Mouse (Mus musculus): Measurements from ENCODE around the gene Ptpro. TPM values are rescaled to one million over a fixed set of nuclear protein-coding genes. Genes with fewer than 3 reads are reported as not detected.

The Ptpro gene
- total RNA-seq, 4 experiments from 2014 or later = 27.9 to 32.3 (median 30.0) TPM

GRCm38 (mm10) chr6:137494801-137495200 is 242.7 kb downstream of the Ptpro start:
- no peak for DNase-seq (ENCODE audit: low spot score in 2 of 2)

GRCm38 (mm10) chr6:137495233-137495632 is 243.1 kb downstream of the Ptpro start:
- DNase-seq (ENCODE audit: low spot score in 2 of 2) = no peak

- no peak for DNase-seq (ENCODE audit: low spot score in 2 of 2)
Observed at GRCm38 (mm10) chr6:137496562-137496961, 244.4 kb downstream of the Ptpro start.

GRCm38 (mm10) chr6:137497208-137497835 is 245.2 kb downstream of the Ptpro start:
- no peak for DNase-seq (ENCODE audit: low spot score in 2 of 2)

GRCm38 (mm10) chr6:137498781-137499180 is 246.7 kb downstream of the Ptpro start:
- no peak for DNase-seq (ENCODE audit: low spot score in 2 of 2)

- DNase-seq (ENCODE audit: low spot score in 2 of 2) = no peak
Observed at GRCm38 (mm10) chr6:137503009-137503408, 250.9 kb downstream of the Ptpro start.

GRCm38 (mm10) chr6:137503462-137503861 is 251.3 kb downstream of the Ptpro start:
- no peak for DNase-seq (ENCODE audit: low spot score in 2 of 2)

GRCm38 (mm10) chr6:137504052-137504451 is 251.9 kb downstream of the Ptpro start:
- no peak for DNase-seq (ENCODE audit: low spot score in 2 of 2)

GRCm38 (mm10) chr6:137505555-137506227 is 253.6 kb downstream of the Ptpro start:
- DNase-seq (ENCODE audit: low spot score in 2 of 2) = no peak

GRCm38 (mm10) chr6:137506563-137506962 is 254.4 kb downstream of the Ptpro start:
- no peak for DNase-seq (ENCODE audit: low spot score in 2 of 2)

- no peak for DNase-seq (ENCODE audit: low spot score in 2 of 2)
Observed at GRCm38 (mm10) chr6:137508936-137509335, 256.8 kb downstream of the Ptpro start.

GRCm38 (mm10) chr6:137509341-137510045 is 257.4 kb downstream of the Ptpro start:
- no peak for DNase-seq (ENCODE audit: low spot score in 2 of 2)

- DNase-seq (ENCODE audit: low spot score in 2 of 2) = no peak
Observed at GRCm38 (mm10) chr6:137512753-137513152, 260.6 kb downstream of the Ptpro start.

Other genes with a start within 250 kb of the Ptpro start
- gene Rerg, start 81.8 kb upstream of the Ptpro start, total RNA-seq (2022) = 10 to 100 TPM; 25.9 to 42.3 (median 30.9) TPM

Data from layer of hippocampus, adult 8-10 months (tissue).